Mouse (Mus musculus) kidney, embryonic 15.5 days (tissue): ENCODE measurements around the gene Ppp1r12a. TPM values are rescaled to one million over a fixed set of nuclear protein-coding genes. Genes with fewer than 3 reads are reported as not detected.

Experiments used
- ATAC-seq: fragments of 200-750 bp; cut with Nextera tagmentation; replicated peaks from 2 replicates; pipeline ENCODE4 v1.8.0; 2017; ENCODE audit warnings: moderate TSS enrichment; ENCODE audit not compliant: low FRiP score
- H3K27ac ChIP-seq: fragments of 300-500 bp; sonication (generic); 2 replicates; pipeline ENCODE4 v1.5.1; 2015; ENCODE audit warnings: mild to moderate bottlenecking, inconsistent platforms
- H3K27me3 ChIP-seq: fragments of 300-500 bp; sonication (generic); 2 replicates; pipeline ENCODE4 v1.6.1; 2015; ENCODE audit warnings: inconsistent platforms
- H3K36me3 ChIP-seq: fragments of 300-500 bp; sonication (generic); 2 replicates; pipeline ENCODE4 v1.6.1; 2015; ENCODE audit warnings: inconsistent platforms
- H3K4me1 ChIP-seq: fragments of 300-500 bp; sonication (generic); 2 replicates; pipeline ENCODE4 v1.6.1; 2015; ENCODE audit warnings: inconsistent platforms
- H3K4me2 ChIP-seq: fragments of 300-500 bp; sonication (generic); 2 replicates; pipeline ENCODE4 v1.6.1; 2015; ENCODE audit warnings: moderate library complexity, mild to moderate bottlenecking, inconsistent platforms
- H3K4me3 ChIP-seq: fragments of 300-500 bp; sonication (generic); replicated peaks from 2 replicates; pipeline ENCODE4 v1.5.1; 2015; ENCODE audit warnings: mild to moderate bottlenecking, inconsistent platforms
- H3K9ac ChIP-seq: fragments of 300-500 bp; sonication (generic); 2 replicates; pipeline ENCODE4 v1.6.1; 2015; ENCODE audit warnings: mild to moderate bottlenecking, inconsistent platforms
- H3K9me3 ChIP-seq: fragments of 300-500 bp; sonication (generic); replicated peaks from 2 replicates; pipeline ENCODE4 v1.6.1; 2016; ENCODE audit warnings: inconsistent platforms
- WGBS: fragments of 180-500 bp; shearing (Covaris S2); methylation state at CpG from one replicate; pipeline ENCODE4 v1.1.7; 2015; ENCODE audit warnings: mixed read lengths; 5-methylcytosine and 5-hydroxymethylcytosine counted together
- polyA plus RNA-seq: library from polyadenylated mRNA; unstranded; fragments of >200 nt; fragmentation: Nextera tagmentation; extraction: Ambion mirVana; gene quantifications from 2 replicates; pipeline ENCODE4 v1.2.1, GENCODE M21; 2015

Gene Ppp1r12a
- polyA plus RNA-seq, 1 experiment from 2014 or later: 94.4 TPM

GRCm38 (mm10) chr10:108298261-108298660, 136.3 kb downstream of the Ppp1r12a start:
- 95% methylated on average over 13 of the region's 13 CpGs for WGBS
- Histone ChIP-seq H3K4me2 (no peak overlapping the region), H3K27me3 (no peaks in the 10 kb centered on the region), H3K4me3 (no peak overlapping the region), H3K36me3 (no peaks in the 10 kb centered on the region), H3K9me3 (no peaks in the 10 kb centered on the region), H3K4me1 (0 out of 2 replicates have a peak, but pooled peaks cover 3% of the 10 kb centered on the region), H3K9ac (no peak overlapping the region), H3K27ac (no peak overlapping the region)
- ATAC-seq: no peak

GRCm38 (mm10) chr10:108298841-108299545, 137.0 kb downstream of the Ppp1r12a start:
- no peak overlapping the region for H3K4me3 ChIP-seq
- no peak overlapping the region for H3K4me2 ChIP-seq
- H3K36me3 ChIP-seq: no peaks in the 10 kb centered on the region
- H3K4me1 ChIP-seq: 0 out of 2 replicates have a peak, but pooled peaks cover 3% of the 10 kb centered on the region
- H3K9me3 ChIP-seq: no peaks in the 10 kb centered on the region
- no peak overlapping the region for H3K9ac ChIP-seq
- no peak for ATAC-seq
- no peaks in the 10 kb centered on the region for H3K27me3 ChIP-seq
- WGBS: 75% methylated on average over 16 of the region's 17 CpGs
- no peak overlapping the region for H3K27ac ChIP-seq

GRCm38 (mm10) chr10:108299828-108300227, 137.8 kb downstream of the Ppp1r12a start:
- Histone ChIP-seq H3K4me2 (no peak overlapping the region), H3K9ac (no peak overlapping the region), H3K4me3 (no peak overlapping the region), H3K36me3 (no peaks in the 10 kb centered on the region), H3K9me3 (no peaks in the 10 kb centered on the region), H3K27ac (no peak overlapping the region), H3K4me1 (0 out of 2 replicates have a peak, but pooled peaks cover 3% of the 10 kb centered on the region), H3K27me3 (no peaks in the 10 kb centered on the region)
- ATAC-seq: no peak
- WGBS: 35% methylated on average over 11 of the region's 11 CpGs

- no peaks in the 10 kb centered on the region for H3K9me3 ChIP-seq
- no peak overlapping the region for H3K9ac ChIP-seq
- H3K4me3 ChIP-seq: peak overlapping the region; percentile 17; the same call in 1 of the 2 replicates
- H3K4me2 ChIP-seq: peak overlapping the region; percentile 50; the same call in 1 of the 2 replicates
- peak; percentile 64 for ATAC-seq
- H3K27me3 ChIP-seq: no peaks in the 10 kb centered on the region
- no peak overlapping the region for H3K27ac ChIP-seq
- 0 out of 2 replicates have a peak, but pooled peaks cover 3% of the 10 kb centered on the region for H3K4me1 ChIP-seq
- 15% methylated on average over 19 of the region's 19 CpGs for WGBS
- H3K36me3 ChIP-seq: no peaks in the 10 kb centered on the region
Measured at GRCm38 (mm10) chr10:108300843-108301242, 138.8 kb downstream of the Ppp1r12a start.

GRCm38 (mm10) chr10:108307772-108308171, 145.8 kb downstream of the Ppp1r12a start:
- Histone ChIP-seq H3K4me2 (peak overlapping the region; percentile 21; the same call in 1 of the 2 replicates), H3K9ac (no peak overlapping the region), H3K27ac (no peak overlapping the region), H3K4me1 (peaks cover 6% of the 10 kb centered on the region; the same call in 1 of the 2 replicates), H3K4me3 (no peak overlapping the region), H3K9me3 (no peaks in the 10 kb centered on the region), H3K27me3 (no peaks in the 10 kb centered on the region), H3K36me3 (no peaks in the 10 kb centered on the region)
- peak; percentile 67; the same call in 1 of the 2 replicates for ATAC-seq
- WGBS: 56% methylated on average over 11 of the region's 11 CpGs

- whole genome bisulfite sequencing: 88% methylated on average over 5 of the region's 5 CpGs
- ATAC-seq: no peak
- Histone ChIP-seq H3K27me3 (no peaks in the 10 kb centered on the region), H3K4me2 (no peak overlapping the region), H3K4me3 (no peak overlapping the region), H3K36me3 (no peaks in the 10 kb centered on the region), H3K27ac (no peak overlapping the region), H3K9me3 (no peaks in the 10 kb centered on the region), H3K9ac (no peak overlapping the region), H3K4me1 (peaks cover 6% of the 10 kb centered on the region; the same call in 1 of the 2 replicates)
Measured at GRCm38 (mm10) chr10:108310195-108310594, 148.2 kb downstream of the Ppp1r12a start.

GRCm38 (mm10) chr10:108311396-108311795, 149.4 kb downstream of the Ppp1r12a start:
- peaks cover 6% of the 10 kb centered on the region; the same call in 1 of the 2 replicates for H3K4me1 ChIP-seq
- WGBS: 83% methylated on average over 3 of the region's 3 CpGs
- no peak overlapping the region for H3K4me3 ChIP-seq
- no peaks in the 10 kb centered on the region for H3K9me3 ChIP-seq
- no peak overlapping the region for H3K4me2 ChIP-seq
- no peak overlapping the region for H3K9ac ChIP-seq
- no peak for ATAC-seq
- H3K27ac ChIP-seq: no peak overlapping the region
- no peaks in the 10 kb centered on the region for H3K36me3 ChIP-seq
- no peaks in the 10 kb centered on the region for H3K27me3 ChIP-seq

GRCm38 (mm10) chr10:108313845-108314244, 151.9 kb downstream of the Ppp1r12a start:
- H3K36me3 ChIP-seq: no peaks in the 10 kb centered on the region
- H3K4me3 ChIP-seq: no peak overlapping the region
- H3K27me3 ChIP-seq: no peaks in the 10 kb centered on the region
- H3K9ac ChIP-seq: no peak overlapping the region
- no peak overlapping the region for H3K27ac ChIP-seq
- no peak overlapping the region for H3K4me2 ChIP-seq
- WGBS: 71% methylated on average over 6 of the region's 6 CpGs
- no peak for ATAC-seq
- H3K9me3 ChIP-seq: no peaks in the 10 kb centered on the region
- H3K4me1 ChIP-seq: no peaks in the 10 kb centered on the region

GRCm38 (mm10) chr10:108314396-108314795, 152.4 kb downstream of the Ppp1r12a start:
- no peaks in the 10 kb centered on the region for H3K4me1 ChIP-seq
- ATAC-seq: no peak

GRCm38 (mm10) chr10:108315236-108315635, 153.2 kb downstream of the Ppp1r12a start:
- WGBS: 92% methylated on average over 7 of the region's 7 CpGs

More at GRCm38 (mm10) chr10:108314396-108314795, 152.4 kb downstream of the Ppp1r12a start:
- no peaks in the 10 kb centered on the region for H3K9me3 ChIP-seq
- no peaks in the 10 kb centered on the region for H3K36me3 ChIP-seq
- no peaks in the 10 kb centered on the region for H3K27me3 ChIP-seq
- 90% methylated on average over 8 of the region's 8 CpGs for WGBS
- no peak overlapping the region for H3K4me2 ChIP-seq
- no peak overlapping the region for H3K27ac ChIP-seq
- H3K4me3 ChIP-seq: no peak overlapping the region
- H3K9ac ChIP-seq: no peak overlapping the region

GRCm38 (mm10) chr10:108328356-108328755, 166.4 kb downstream of the Ppp1r12a start:
- Histone ChIP-seq H3K4me1 (peaks cover 8% of the 10 kb centered on the region; the same call in 1 of the 2 replicates), H3K4me2 (no peak overlapping the region), H3K27me3 (peaks cover 15% of the 10 kb centered on the region), H3K9me3 (no peaks in the 10 kb centered on the region), H3K36me3 (no peaks in the 10 kb centered on the region), H3K27ac (no peak overlapping the region), H3K4me3 (no peak overlapping the region), H3K9ac (no peak overlapping the region)
- 89% methylated on average over 7 of the region's 7 CpGs for WGBS
- no peak for ATAC-seq

More at GRCm38 (mm10) chr10:108315236-108315635, 153.2 kb downstream of the Ppp1r12a start:
- ATAC-seq: no peak
- Histone ChIP-seq H3K4me2 (no peak overlapping the region), H3K27ac (no peak overlapping the region), H3K4me3 (no peak overlapping the region), H3K27me3 (no peaks in the 10 kb centered on the region), H3K36me3 (no peaks in the 10 kb centered on the region), H3K9me3 (no peaks in the 10 kb centered on the region), H3K4me1 (no peaks in the 10 kb centered on the region), H3K9ac (no peak overlapping the region)

GRCm38 (mm10) chr10:108328983-108329382, 167.0 kb downstream of the Ppp1r12a start:
- Histone ChIP-seq H3K9ac (no peak overlapping the region), H3K27ac (no peak overlapping the region), H3K4me3 (no peak overlapping the region), H3K27me3 (peaks cover 15% of the 10 kb centered on the region), H3K4me1 (peaks cover 8% of the 10 kb centered on the region; the same call in 1 of the 2 replicates), H3K36me3 (no peaks in the 10 kb centered on the region), H3K9me3 (no peaks in the 10 kb centered on the region), H3K4me2 (no peak overlapping the region)
- no peak for ATAC-seq
- WGBS: 93% methylated on average over 12 of the region's 12 CpGs
